Mouse (Mus musculus): ENCODE data around the gene Map2k7. TPM values are rescaled to one million over a fixed set of nuclear protein-coding genes. Genes with fewer than 3 reads are reported as not detected.
A peak's percentile ranks its signal among the peaks of the same experiment; 100 is the strongest.

Map2k7 gene
- polyA plus RNA-seq, 1 experiment from 2014 or later = 12.5 TPM

- H3K36me3 ChIP-seq (ENCODE audit: control insufficient read depth, insufficient read depth, low read length) = peaks cover 11% of the 10 kb centered on the region; the same call in 1 of the 2 replicates
- H3K4me2 ChIP-seq = peak within 1 kb of the TSS; percentile 92
- H3K9me3 ChIP-seq (replicated peaks; ENCODE audit: control insufficient read depth, low read length) = no peaks in the 10 kb centered on the region
- peak within 1 kb of the TSS; percentile 88 for H3K9ac ChIP-seq (ENCODE audit: low read depth, low read length)
- peaks cover 10% of the 10 kb centered on the region; the same call in 1 of the 2 replicates for H3K4me1 ChIP-seq (ENCODE audit: control insufficient read depth, insufficient read depth, low read length)
- no peaks in the 10 kb centered on the region for H3K27me3 ChIP-seq (ENCODE audit: control insufficient read depth, insufficient read depth, low read length)
- peak within 1 kb of the TSS; percentile 72 for H3K27ac ChIP-seq (ENCODE audit: low read depth, low read length)
- H3K4me3 ChIP-seq (ENCODE audit: low read depth, low read length) = peak within 1 kb of the TSS; percentile 72
- 5% methylated on average over 33 of the region's 33 CpGs for WGBS (ENCODE audit: insufficient replicate concordance)
- ATAC-seq (replicated peaks; ENCODE audit: insufficient number of reproducible peaks, low FRiP score, low TSS enrichment) = peak; percentile 92
These were observed 20.7 kb downstream of the Map2k7 start, which contains the start of gene Ctxn1 for GRCm38 (mm10) chr8:4259125-4259804. Gene Ctxn1, minus strand, starts transcription at chr8:4259274.

- no peaks in the 10 kb centered on the region for H3K27me3 ChIP-seq (ENCODE audit: control insufficient read depth, insufficient read depth, low read length)
- no peak overlapping the region for H3K9ac ChIP-seq (ENCODE audit: low read depth, low read length)
- no peak for ATAC-seq (replicated peaks; ENCODE audit: insufficient number of reproducible peaks, low FRiP score, low TSS enrichment)
- H3K4me2 ChIP-seq = peak overlapping the region; percentile 92
- no peak overlapping the region for H3K4me3 ChIP-seq (ENCODE audit: low read depth, low read length)
- no peaks in the 10 kb centered on the region for H3K9me3 ChIP-seq (replicated peaks; ENCODE audit: control insufficient read depth, low read length)
- H3K27ac ChIP-seq (ENCODE audit: low read depth, low read length) = peak overlapping the region; percentile 72; the same call in 1 of the 2 replicates
- WGBS (ENCODE audit: insufficient replicate concordance) = 92% methylated on average over 4 of the region's 4 CpGs
- peaks cover 11% of the 10 kb centered on the region; the same call in 1 of the 2 replicates for H3K36me3 ChIP-seq (ENCODE audit: control insufficient read depth, insufficient read depth, low read length)
- peaks cover 10% of the 10 kb centered on the region; the same call in 1 of the 2 replicates for H3K4me1 ChIP-seq (ENCODE audit: control insufficient read depth, insufficient read depth, low read length)
These were observed 21.2 kb downstream of the Map2k7 start for GRCm38 (mm10) chr8:4259805-4260170.

DNA sequence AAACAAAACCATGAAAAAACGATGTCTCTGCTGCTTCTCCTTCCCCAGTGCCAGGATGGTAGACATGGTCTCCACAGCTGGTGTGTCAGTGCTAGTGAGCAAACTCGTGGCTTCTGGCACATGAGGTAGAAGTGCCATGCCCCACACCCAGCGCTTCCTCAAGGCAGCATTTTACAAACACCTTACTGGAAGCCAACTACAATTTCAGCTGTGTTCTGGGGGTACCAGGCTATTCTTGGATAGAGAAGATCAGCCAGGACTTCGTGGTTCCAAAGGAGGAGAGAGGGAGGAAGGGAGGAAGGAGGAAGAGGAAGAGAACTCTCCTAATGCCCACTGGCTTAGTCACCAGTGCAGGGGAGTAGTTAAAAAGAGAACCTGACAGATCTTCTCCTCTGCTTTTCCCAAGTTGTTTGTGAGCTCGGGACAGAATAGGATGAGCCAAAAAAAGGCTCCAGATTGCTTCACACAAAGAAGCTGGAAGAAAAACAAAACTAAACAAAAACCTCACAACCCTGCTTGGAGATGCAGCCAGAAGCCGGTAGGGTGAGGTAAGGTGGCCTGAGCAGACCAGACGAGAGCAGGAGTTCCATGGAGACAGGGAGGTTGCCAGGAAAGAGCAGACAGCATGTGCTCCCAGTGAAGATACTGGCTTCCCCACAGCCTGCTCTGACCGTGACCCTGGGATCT, 24.7 kb downstream of the Map2k7 start:
- Histone ChIP-seq H3K4me2 (no peak overlapping the region), H3K4me3 (ENCODE audit: low read depth, low read length) (no peak overlapping the region), H3K9ac (ENCODE audit: low read depth, low read length) (no peak overlapping the region), H3K9me3 (replicated peaks; ENCODE audit: control insufficient read depth, low read length) (no peaks in the 10 kb centered on the region), H3K4me1 (ENCODE audit: control insufficient read depth, insufficient read depth, low read length) (peaks cover 7% of the 10 kb centered on the region; the same call in 1 of the 2 replicates), H3K36me3 (ENCODE audit: control insufficient read depth, insufficient read depth, low read length) (peaks cover 37% of the 10 kb centered on the region), H3K27me3 (ENCODE audit: control insufficient read depth, insufficient read depth, low read length) (no peaks in the 10 kb centered on the region), H3K27ac (ENCODE audit: low read depth, low read length) (no peak overlapping the region)
- ATAC-seq (replicated peaks; ENCODE audit: insufficient number of reproducible peaks, low FRiP score, low TSS enrichment) = no peak
- 86% methylated on average over 8 of the region's 8 CpGs for WGBS (ENCODE audit: insufficient replicate concordance)

DNA sequence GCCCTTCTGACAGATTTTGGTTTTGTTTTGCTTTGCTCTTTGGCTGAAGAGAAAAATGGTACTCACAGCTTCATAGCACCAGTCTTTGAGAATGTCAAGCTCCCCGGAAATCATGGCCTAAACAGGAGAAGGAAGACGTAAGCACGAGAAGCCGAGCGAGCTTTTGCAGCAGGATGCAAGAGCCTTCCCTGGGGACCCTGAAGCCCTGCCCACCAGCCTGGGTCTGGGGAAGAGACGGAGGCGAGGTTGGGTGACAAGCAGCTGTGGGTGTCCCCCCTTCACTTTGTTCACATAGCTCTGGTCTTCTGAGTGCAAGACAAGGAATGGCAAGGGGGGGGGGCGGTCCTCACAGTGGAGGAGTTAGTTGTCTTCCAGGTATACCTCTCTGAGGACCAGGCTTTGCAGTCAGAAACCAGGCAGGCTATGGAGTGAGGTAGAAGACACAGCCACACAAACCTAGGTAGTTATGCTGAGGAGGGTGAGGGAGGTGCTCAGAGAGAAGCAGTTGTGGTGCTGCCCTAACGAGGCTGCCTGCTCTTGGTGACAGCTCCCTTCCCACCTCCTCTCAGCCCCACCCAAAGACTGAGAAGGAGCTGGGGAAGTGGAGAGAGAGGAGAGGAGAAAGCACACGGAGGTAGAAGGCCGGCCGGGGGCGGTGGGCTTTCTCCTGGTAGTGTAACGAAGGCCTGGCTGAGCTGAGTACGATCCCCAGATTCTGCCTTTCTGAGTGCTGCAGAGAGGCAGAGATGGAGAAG, 26.8 kb downstream of the Map2k7 start:
- no peak for ATAC-seq (replicated peaks; ENCODE audit: insufficient number of reproducible peaks, low FRiP score, low TSS enrichment)
- Histone ChIP-seq H3K4me3 (ENCODE audit: low read depth, low read length) (no peak overlapping the region), H3K4me2 (no peak overlapping the region), H3K27me3 (ENCODE audit: control insufficient read depth, insufficient read depth, low read length) (no peaks in the 10 kb centered on the region), H3K4me1 (ENCODE audit: control insufficient read depth, insufficient read depth, low read length) (no peaks in the 10 kb centered on the region), H3K9ac (ENCODE audit: low read depth, low read length) (no peak overlapping the region), H3K27ac (ENCODE audit: low read depth, low read length) (no peak overlapping the region), H3K9me3 (replicated peaks; ENCODE audit: control insufficient read depth, low read length) (no peaks in the 10 kb centered on the region), H3K36me3 (ENCODE audit: control insufficient read depth, insufficient read depth, low read length) (peaks cover 44% of the 10 kb centered on the region)
- 93% methylated on average over 15 of the region's 15 CpGs for WGBS (ENCODE audit: insufficient replicate concordance)

DNA sequence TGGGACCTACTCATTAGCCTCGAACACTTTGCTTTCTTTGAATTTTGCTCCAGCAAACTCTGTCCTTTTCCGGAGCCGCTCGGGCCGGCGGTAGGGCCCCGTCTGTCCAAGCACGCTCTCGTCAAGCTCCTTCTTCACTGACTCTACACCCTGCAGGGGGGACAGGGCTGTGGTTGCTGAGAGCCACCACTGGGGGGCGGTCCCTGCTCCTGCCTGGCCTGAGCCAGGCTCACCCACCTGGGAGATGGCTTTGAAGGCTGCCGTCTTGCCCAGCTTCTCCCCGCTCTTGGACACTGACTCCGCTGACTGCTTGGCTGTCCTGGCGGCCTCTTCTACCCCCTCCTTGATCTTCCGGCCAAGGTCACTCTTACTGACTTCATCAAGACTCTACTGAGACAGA, 29.1 kb downstream of the Map2k7 start:
- Histone ChIP-seq H3K36me3 (ENCODE audit: control insufficient read depth, insufficient read depth, low read length) (peaks cover 52% of the 10 kb centered on the region), H3K27ac (ENCODE audit: low read depth, low read length) (no peak overlapping the region), H3K4me1 (ENCODE audit: control insufficient read depth, insufficient read depth, low read length) (no peaks in the 10 kb centered on the region), H3K27me3 (ENCODE audit: control insufficient read depth, insufficient read depth, low read length) (no peaks in the 10 kb centered on the region), H3K4me2 (no peak overlapping the region), H3K9me3 (replicated peaks; ENCODE audit: control insufficient read depth, low read length) (no peaks in the 10 kb centered on the region), H3K9ac (ENCODE audit: low read depth, low read length) (no peak overlapping the region), H3K4me3 (ENCODE audit: low read depth, low read length) (no peak overlapping the region)
- 78% methylated on average over 15 of the region's 15 CpGs for WGBS (ENCODE audit: insufficient replicate concordance)
- no peak for ATAC-seq (replicated peaks; ENCODE audit: insufficient number of reproducible peaks, low FRiP score, low TSS enrichment)

DNA sequence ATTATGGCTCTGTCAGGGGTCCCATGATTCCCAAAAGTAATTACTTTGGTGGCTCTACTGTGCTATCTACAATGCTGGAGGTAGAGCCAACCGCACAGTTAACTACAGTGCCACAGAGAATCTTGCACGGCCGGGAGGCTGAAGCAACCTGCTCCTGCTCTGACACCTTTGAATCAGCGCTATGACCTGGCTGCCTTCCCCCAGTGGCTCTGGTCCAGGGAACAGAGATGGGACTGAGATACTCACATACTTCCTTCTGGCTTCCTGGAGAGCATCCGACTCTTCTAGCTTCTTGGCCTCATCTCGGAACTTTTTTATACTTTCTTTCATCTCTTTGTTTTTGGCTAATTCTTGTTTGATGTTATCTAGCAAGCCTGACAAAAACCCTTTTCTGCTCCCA, 31.1 kb downstream of the Map2k7 start:
- H3K27ac ChIP-seq (ENCODE audit: low read depth, low read length) = no peak overlapping the region
- no peaks in the 10 kb centered on the region for H3K9me3 ChIP-seq (replicated peaks; ENCODE audit: control insufficient read depth, low read length)
- no peak overlapping the region for H3K9ac ChIP-seq (ENCODE audit: low read depth, low read length)
- WGBS (ENCODE audit: insufficient replicate concordance) = 93% methylated on average over 6 of the region's 6 CpGs
- no peak overlapping the region for H3K4me2 ChIP-seq
- H3K36me3 ChIP-seq (ENCODE audit: control insufficient read depth, insufficient read depth, low read length) = peaks cover 58% of the 10 kb centered on the region
- peaks cover under 1% of the 10 kb centered on the region for H3K4me1 ChIP-seq (ENCODE audit: control insufficient read depth, insufficient read depth, low read length)
- H3K4me3 ChIP-seq (ENCODE audit: low read depth, low read length) = no peak overlapping the region
- no peaks in the 10 kb centered on the region for H3K27me3 ChIP-seq (ENCODE audit: control insufficient read depth, insufficient read depth, low read length)
- no peak for ATAC-seq (replicated peaks; ENCODE audit: insufficient number of reproducible peaks, low FRiP score, low TSS enrichment)

DNA sequence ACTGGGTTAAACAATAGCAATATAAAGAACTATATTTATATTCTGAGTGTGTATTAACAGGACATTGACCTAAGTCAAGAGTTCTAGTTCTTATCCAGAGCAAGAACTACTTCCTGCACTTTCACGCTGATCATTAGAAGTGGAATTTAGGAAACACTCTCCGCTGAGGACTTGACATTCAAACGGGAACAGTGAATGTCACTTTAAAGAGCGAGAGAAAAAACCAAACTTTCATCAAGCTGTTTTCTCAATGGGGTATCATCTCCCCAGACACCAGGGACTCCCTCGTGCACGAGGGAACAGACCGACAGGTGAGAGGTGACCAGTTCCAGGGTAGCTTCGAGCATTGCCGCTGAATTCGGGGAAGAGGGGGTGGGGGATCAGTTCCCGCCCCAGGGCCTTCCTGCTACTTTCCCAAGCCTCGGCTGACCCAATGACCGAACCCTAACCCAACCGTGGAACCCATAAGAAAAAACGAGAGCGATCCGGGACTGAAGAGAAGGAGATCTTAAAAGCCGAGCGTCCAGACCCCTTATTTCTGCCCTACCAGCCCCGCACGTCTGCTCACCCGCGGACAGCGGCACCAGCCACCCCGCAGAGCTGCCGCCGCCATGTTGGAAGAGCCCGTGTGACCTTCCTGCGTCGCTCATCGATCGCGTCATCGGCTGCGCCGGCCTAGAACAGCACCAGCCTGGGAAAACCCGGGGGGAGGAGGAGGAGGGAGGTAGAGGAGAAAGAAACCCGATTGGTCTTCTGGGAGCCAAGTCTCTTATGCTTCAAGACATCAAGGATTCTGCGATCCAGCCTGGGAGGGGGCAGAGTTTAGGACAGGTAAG, 37.0 kb downstream of the Map2k7 start, which contains the start of gene Timm44:
Gene Timm44 (minus strand): TSS at position 639 of the 836 bp plus-strand sequence.
- WGBS (ENCODE audit: insufficient replicate concordance) = under 1% methylated on average over 39 of the region's 39 CpGs
- H3K36me3 ChIP-seq (ENCODE audit: control insufficient read depth, insufficient read depth, low read length) = peaks cover 17% of the 10 kb centered on the region
- H3K27me3 ChIP-seq (ENCODE audit: control insufficient read depth, insufficient read depth, low read length) = no peaks in the 10 kb centered on the region
- peak; percentile 95 for ATAC-seq (replicated peaks; ENCODE audit: insufficient number of reproducible peaks, low FRiP score, low TSS enrichment)
- peak within 1 kb of the TSS; percentile 95 for H3K9ac ChIP-seq (ENCODE audit: low read depth, low read length)
- H3K4me1 ChIP-seq (ENCODE audit: control insufficient read depth, insufficient read depth, low read length) = peaks cover 6% of the 10 kb centered on the region
- H3K4me3 ChIP-seq (ENCODE audit: low read depth, low read length) = peak within 1 kb of the TSS; percentile 87
- no peaks in the 10 kb centered on the region for H3K9me3 ChIP-seq (replicated peaks; ENCODE audit: control insufficient read depth, low read length)
- H3K4me2 ChIP-seq = peak within 1 kb of the TSS; percentile 81
- H3K27ac ChIP-seq (ENCODE audit: low read depth, low read length) = no peak within 1 kb of the TSS

DNA sequence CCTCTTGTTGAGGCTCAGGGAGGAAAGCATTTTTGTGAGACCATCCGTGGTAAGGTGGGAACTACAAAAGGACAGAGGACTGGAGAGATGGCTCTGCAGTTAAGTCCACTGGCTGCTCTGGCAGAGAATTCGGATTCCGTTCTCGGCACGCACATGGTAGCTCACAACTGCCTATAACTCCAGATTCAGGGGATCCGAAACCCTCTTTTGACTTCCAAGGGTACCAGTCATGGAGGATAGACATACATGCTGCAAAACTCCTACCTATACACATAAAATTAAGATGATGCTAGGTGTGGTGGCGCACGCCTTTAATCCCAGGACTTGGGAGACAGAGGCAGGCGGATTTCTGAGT, 37.5 kb downstream of the Map2k7 start:
- H3K4me2 ChIP-seq = peak overlapping the region; percentile 81
- WGBS (ENCODE audit: insufficient replicate concordance) = 27% methylated on average over 9 of the region's 9 CpGs
- peaks cover 6% of the 10 kb centered on the region for H3K4me1 ChIP-seq (ENCODE audit: control insufficient read depth, insufficient read depth, low read length)
- peak overlapping the region; percentile 87 for H3K4me3 ChIP-seq (ENCODE audit: low read depth, low read length)
- H3K9me3 ChIP-seq (replicated peaks; ENCODE audit: control insufficient read depth, low read length) = no peaks in the 10 kb centered on the region
- peak overlapping the region; percentile 95 for H3K9ac ChIP-seq (ENCODE audit: low read depth, low read length)
- H3K27ac ChIP-seq (ENCODE audit: low read depth, low read length) = no peak overlapping the region
- no peak for ATAC-seq (replicated peaks; ENCODE audit: insufficient number of reproducible peaks, low FRiP score, low TSS enrichment)
- H3K27me3 ChIP-seq (ENCODE audit: control insufficient read depth, insufficient read depth, low read length) = no peaks in the 10 kb centered on the region
- peaks cover 17% of the 10 kb centered on the region for H3K36me3 ChIP-seq (ENCODE audit: control insufficient read depth, insufficient read depth, low read length)

Measured in heart, embryonic 11.5 days (tissue).